Mouse (Mus musculus) olfactory bulb, adult 2 months (tissue): Measurements from ENCODE around the gene Itga3.

Experiments
- CTCF ChIP-seq: fragments of 200-500 bp; IDR thresholded peaks from 2 replicates; pipeline ENCODE4 v1.5.1; 2012; ENCODE audit warnings: low read depth, mild to moderate bottlenecking, low read length, moderate library complexity; ENCODE audit not compliant: insufficient read depth
- POLR2A ChIP-seq: fragments of 200-500 bp; IDR thresholded peaks from 2 replicates; pipeline ENCODE4 v1.6.1; 2012; ENCODE audit warnings: mild to moderate bottlenecking, low read depth, low read length, moderate library complexity; ENCODE audit not compliant: insufficient read depth

GRCm38 (mm10) chr11:95120633-95121020, 44.0 kb upstream of the Itga3 start:
- TF ChIP-seq CTCF (no peak), POLR2A (no peak)
